Mouse (Mus musculus): ENCODE data around the gene Ntf5. TPM values are rescaled to one million over a fixed set of nuclear protein-coding genes. Genes with fewer than 3 reads are reported as not detected.

The Ntf5 gene
- 4.2 and 4.5 TPM in 2 replicates for polyA plus RNA-seq (2012; rRNA removed)
- 4.4 and 6.0 TPM in 2 replicates for polyA plus RNA-seq (2014; fragmentation: Nextera tagmentation; extraction: Ambion mirVana)

DNA sequence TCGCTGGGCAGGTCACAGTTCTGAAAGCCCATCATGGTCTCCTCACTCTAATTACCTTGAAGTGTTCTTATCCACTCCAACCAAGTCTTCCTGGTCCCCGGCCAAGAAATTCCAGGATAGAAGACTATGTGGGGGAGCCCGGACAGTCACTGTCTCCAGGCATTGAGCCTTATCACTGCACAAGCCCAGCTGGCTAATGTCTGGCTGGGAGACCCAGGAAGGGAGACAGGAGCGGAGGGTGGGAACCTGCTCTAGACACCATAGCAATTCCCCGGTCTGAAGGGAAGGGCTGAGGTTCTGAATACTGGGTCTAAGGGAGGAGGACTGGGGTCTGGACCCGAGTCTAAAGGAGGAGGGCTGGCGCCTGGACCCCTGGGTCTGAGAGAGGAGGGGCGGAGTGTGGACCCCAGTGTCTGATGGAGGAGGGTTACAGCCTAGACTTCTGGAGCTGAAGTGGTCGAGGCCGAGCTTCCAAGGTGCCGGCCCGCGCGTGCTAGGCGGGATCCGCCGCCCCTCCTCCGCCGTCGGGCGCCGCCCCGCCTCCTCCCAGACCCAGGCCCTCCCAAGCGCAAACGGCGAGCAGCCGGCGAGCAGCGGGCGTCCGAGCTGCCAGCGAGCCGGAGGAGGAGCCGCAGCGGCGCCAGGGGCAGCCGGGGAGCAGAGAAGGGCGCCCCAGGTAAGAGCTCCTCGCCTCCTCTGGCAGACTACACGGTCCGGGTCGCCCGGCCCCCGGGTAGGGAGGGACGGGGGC, at the start of gene Ntf5:
Ntf5 (plus strand) TSS at position 583 of the 751 bp plus-strand sequence.
- H3K9ac ChIP-seq (ENCODE audit: low read depth, low read length, severe bottlenecking): peak within 1 kb of the TSS; percentile 68
- H3K36me3 ChIP-seq (ENCODE audit: control insufficient read depth, insufficient read depth, low read length): no peaks in the 10 kb centered on the region
- peak within 1 kb of the TSS; percentile 83 for H3K4me2 ChIP-seq (replicated peaks; ENCODE audit: low read depth, low read length, severe bottlenecking)
- no peak for DNase-seq (ENCODE audit: low spot score)
- no peaks in the 10 kb centered on the region for H3K9me3 ChIP-seq (ENCODE audit: control insufficient read depth, low read length)
- no peak within 1 kb of the TSS; the same call in 1 of the 2 replicates for H3K27ac ChIP-seq (replicated peaks; ENCODE audit: low read depth, low read length)
- H3K27me3 ChIP-seq (ENCODE audit: control insufficient read depth, insufficient read depth, low read length): peaks cover 67% of the 10 kb centered on the region
- ATAC-seq (ENCODE audit: low FRiP score, low read depth): peak; percentile 58
- TF ChIP-seq POLR2A (IDR thresholded peaks at IDR 0.05; ENCODE audit: borderline replicate concordance, extremely low read depth, insufficient read depth, insufficient read length): no peak
- H3K4me1 ChIP-seq (ENCODE audit: control insufficient read depth, insufficient read depth, low read length): peaks cover 4% of the 10 kb centered on the region
- WGBS: 5% methylated on average over 37 of the region's 45 CpGs
- peak within 1 kb of the TSS; percentile 58 for H3K4me3 ChIP-seq (replicated peaks; ENCODE audit: low read length)

DNA sequence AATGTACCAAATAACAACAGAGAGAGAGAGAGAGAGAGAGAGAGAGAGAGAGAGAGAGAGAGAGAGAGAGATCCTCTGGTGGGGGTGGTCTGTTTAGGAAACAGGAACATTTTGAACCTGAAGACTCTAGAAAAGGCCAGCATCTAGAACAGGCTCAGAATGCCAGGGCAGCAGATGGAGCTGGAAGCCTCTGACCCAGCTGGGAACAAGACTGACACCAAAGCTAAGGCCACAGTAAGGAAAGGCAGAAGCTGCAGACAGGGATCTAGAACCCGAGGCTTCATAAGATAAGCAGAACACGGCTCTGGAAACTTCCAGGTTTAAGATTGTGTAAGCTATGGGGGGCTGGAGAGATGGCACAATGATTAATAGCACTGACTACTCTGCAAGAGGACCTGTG, 49.5 kb upstream of the Ntf5 start:
- Histone ChIP-seq H3K9ac (ENCODE audit: low read depth, low read length, severe bottlenecking) (no peak overlapping the region), H3K36me3 (ENCODE audit: control insufficient read depth, insufficient read depth, low read length) (no peaks in the 10 kb centered on the region), H3K9me3 (ENCODE audit: control insufficient read depth, low read length) (no peaks in the 10 kb centered on the region), H3K4me1 (ENCODE audit: control insufficient read depth, insufficient read depth, low read length) (peaks cover 11% of the 10 kb centered on the region), H3K27ac (replicated peaks; ENCODE audit: low read depth, low read length) (no peak overlapping the region), H3K4me3 (replicated peaks; ENCODE audit: low read length) (no peak overlapping the region), H3K4me2 (replicated peaks; ENCODE audit: low read depth, low read length, severe bottlenecking) (no peak overlapping the region), H3K27me3 (ENCODE audit: control insufficient read depth, insufficient read depth, low read length) (peaks cover 63% of the 10 kb centered on the region)
- WGBS: 69% methylated on average over 2 of the region's 2 CpGs
- DNase-seq (ENCODE audit: low spot score) (no peak), ATAC-seq (ENCODE audit: low FRiP score, low read depth) (no peak)
- TF ChIP-seq POLR2A (IDR thresholded peaks at IDR 0.05; ENCODE audit: borderline replicate concordance, extremely low read depth, insufficient read depth, insufficient read length): no peak

DNA sequence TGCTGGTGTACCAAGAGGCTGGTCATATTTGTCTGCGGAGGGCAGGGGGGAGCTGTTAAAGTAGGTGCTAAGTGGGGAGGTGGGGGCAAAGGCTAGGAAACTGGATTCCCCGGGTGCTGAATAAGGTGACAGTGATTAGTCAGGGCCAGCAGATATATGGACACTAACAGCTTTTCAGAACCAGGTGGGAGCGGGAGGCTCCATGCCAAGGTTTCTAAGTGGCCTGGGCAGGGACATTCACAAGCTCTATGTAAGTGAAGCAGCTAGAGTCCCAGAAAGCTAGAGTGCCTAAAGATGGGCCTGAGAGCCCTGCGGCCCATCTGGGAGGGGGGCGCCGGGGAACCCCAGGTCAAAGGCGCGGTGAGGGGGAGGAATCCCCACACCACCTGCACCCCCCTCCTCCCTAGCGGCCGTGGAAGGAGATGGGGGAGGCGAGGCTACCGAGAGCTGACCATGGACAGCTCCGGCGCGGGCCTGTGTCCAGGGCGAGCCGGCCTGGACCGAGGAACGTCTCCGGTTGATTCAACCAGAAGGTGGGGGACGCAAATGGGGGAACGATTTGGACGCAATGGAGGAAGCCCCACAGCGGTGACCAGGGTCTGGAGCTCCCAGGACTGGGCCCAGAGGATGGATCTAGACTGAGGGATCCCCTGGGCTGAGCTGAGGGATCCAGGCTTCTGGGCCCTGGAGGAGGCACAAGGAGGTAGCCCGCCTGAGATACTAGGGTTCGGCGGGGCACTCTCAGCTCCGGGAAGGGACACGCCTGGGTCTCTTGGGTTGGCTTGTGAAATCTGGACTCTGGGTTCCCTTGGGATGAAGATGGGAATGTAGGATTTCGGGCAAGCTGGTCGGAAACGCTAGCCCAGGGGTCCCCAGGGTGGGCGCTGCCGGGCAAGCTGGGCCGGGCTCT, 47.5 kb upstream of the Ntf5 start:
- Histone ChIP-seq H3K4me3 (replicated peaks; ENCODE audit: low read length) (peak overlapping the region; percentile 66), H3K27ac (replicated peaks; ENCODE audit: low read depth, low read length) (no peak overlapping the region), H3K36me3 (ENCODE audit: control insufficient read depth, insufficient read depth, low read length) (no peaks in the 10 kb centered on the region), H3K9ac (ENCODE audit: low read depth, low read length, severe bottlenecking) (peak overlapping the region; percentile 69), H3K9me3 (ENCODE audit: control insufficient read depth, low read length) (no peaks in the 10 kb centered on the region), H3K4me2 (replicated peaks; ENCODE audit: low read depth, low read length, severe bottlenecking) (peak overlapping the region; percentile 97), H3K4me1 (ENCODE audit: control insufficient read depth, insufficient read depth, low read length) (peaks cover 16% of the 10 kb centered on the region), H3K27me3 (ENCODE audit: control insufficient read depth, insufficient read depth, low read length) (peaks cover 63% of the 10 kb centered on the region)
- whole genome bisulfite sequencing: 4% methylated on average over 31 of the region's 35 CpGs
- ATAC-seq (ENCODE audit: low FRiP score, low read depth) (no peak), DNase-seq (ENCODE audit: low spot score) (peak; percentile 44)
- no peak for TF ChIP-seq POLR2A (IDR thresholded peaks at IDR 0.05; ENCODE audit: borderline replicate concordance, extremely low read depth, insufficient read depth, insufficient read length)

DNA sequence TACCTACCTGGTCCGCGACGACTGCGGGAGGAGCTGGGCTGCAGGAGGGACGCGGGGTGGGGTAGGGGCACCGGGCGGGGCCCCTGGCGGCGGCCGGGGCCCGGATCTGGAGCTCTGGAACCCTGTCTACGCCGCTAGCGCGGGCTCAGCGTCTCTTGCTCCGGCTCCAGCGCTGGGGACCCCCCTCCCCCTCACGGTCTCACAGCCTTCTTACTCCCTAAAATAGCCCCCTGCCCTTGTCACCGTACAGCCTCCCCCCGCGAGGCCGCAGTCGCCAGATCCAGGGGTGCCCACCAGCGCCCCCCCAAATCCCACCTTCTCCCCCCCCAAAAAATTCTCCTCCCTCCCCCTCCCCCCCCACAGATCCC, 46.9 kb upstream of the Ntf5 start, which contains the start of gene Ppfia3:
Ppfia3 (minus strand) TSS at position 368 of the 368 bp plus-strand sequence.
- peak; percentile 25 for DNase-seq (ENCODE audit: low spot score)
- Histone ChIP-seq H3K27ac (replicated peaks; ENCODE audit: low read depth, low read length) (no peak within 1 kb of the TSS), H3K9ac (ENCODE audit: low read depth, low read length, severe bottlenecking) (peak within 1 kb of the TSS; percentile 69), H3K9me3 (ENCODE audit: control insufficient read depth, low read length) (no peaks in the 10 kb centered on the region), H3K4me1 (ENCODE audit: control insufficient read depth, insufficient read depth, low read length) (peaks cover 14% of the 10 kb centered on the region), H3K4me2 (replicated peaks; ENCODE audit: low read depth, low read length, severe bottlenecking) (peak within 1 kb of the TSS; percentile 97), H3K4me3 (replicated peaks; ENCODE audit: low read length) (peak within 1 kb of the TSS; percentile 66), H3K27me3 (ENCODE audit: control insufficient read depth, insufficient read depth, low read length) (peaks cover 58% of the 10 kb centered on the region), H3K36me3 (ENCODE audit: control insufficient read depth, insufficient read depth, low read length) (no peaks in the 10 kb centered on the region)
- TF ChIP-seq POLR2A (IDR thresholded peaks at IDR 0.05; ENCODE audit: borderline replicate concordance, extremely low read depth, insufficient read depth, insufficient read length): no peak
- peak; percentile 32; the same call in 1 of the 2 replicates for ATAC-seq (ENCODE audit: low FRiP score, low read depth)
- 4% methylated on average over 8 of the region's 26 CpGs for WGBS
